Mouse (Mus musculus): ENCODE measurements at regions not wholly inside any gene's neighbourhood (a gene's known extent, or its start where the extent isn't known, plus 50 kb on each side); places are given as distances from the start of the nearest gene placed in this dataset.

DNA sequence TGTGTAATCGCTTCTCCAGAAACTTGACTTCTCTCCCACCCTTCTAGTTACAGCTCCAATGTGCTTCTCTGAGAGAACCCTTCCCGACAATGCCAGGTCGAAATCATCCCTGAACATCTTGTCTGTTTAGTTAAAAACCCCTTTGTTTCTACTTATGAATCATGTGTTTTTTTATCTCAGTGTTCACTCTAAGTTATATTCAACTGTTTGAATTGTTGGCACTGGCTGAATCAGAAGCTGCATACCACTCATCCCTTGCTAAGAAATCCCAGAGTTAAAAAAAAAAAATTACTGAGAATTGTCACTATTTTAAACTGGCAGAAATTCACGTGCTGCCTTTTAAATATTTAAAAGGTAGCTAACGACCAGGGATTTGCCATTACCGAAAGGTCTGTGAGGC is 116.3 kb upstream of the Klf6 start:
- H3K4me2 ChIP-seq (ENCODE audit: low read length): no peak overlapping the region
- H3K27me3 ChIP-seq (ENCODE audit: control insufficient read depth, insufficient read depth, low read length): no peaks in the 10 kb centered on the region
- H3K4me3 ChIP-seq (replicated peaks; ENCODE audit: low read depth, low read length): no peak overlapping the region
- H3K9me3 ChIP-seq (ENCODE audit: control insufficient read depth, low read length): no peaks in the 10 kb centered on the region
- no peaks in the 10 kb centered on the region for H3K4me1 ChIP-seq (ENCODE audit: control insufficient read depth, insufficient read depth, low read length)
- H3K9ac ChIP-seq (replicated peaks; ENCODE audit: low read length): no peak overlapping the region
- no peaks in the 10 kb centered on the region for H3K36me3 ChIP-seq (ENCODE audit: control insufficient read depth, insufficient read depth, low read length)
- ATAC-seq (ENCODE audit: low FRiP score, low TSS enrichment) (no peak), DNase-seq (no peak)
- WGBS: 87% methylated on average over 6 of the region's 6 CpGs
- no peak overlapping the region for H3K27ac ChIP-seq (replicated peaks; ENCODE audit: low read depth, low read length)

- Histone ChIP-seq H3K9me3 (ENCODE audit: control insufficient read depth, low read length) (no peaks in the 10 kb centered on the region), H3K4me2 (ENCODE audit: low read length) (no peak overlapping the region), H3K27me3 (ENCODE audit: control insufficient read depth, insufficient read depth, low read length) (no peaks in the 10 kb centered on the region), H3K27ac (replicated peaks; ENCODE audit: low read depth, low read length) (no peak overlapping the region), H3K4me3 (replicated peaks; ENCODE audit: low read depth, low read length) (no peak overlapping the region), H3K36me3 (ENCODE audit: control insufficient read depth, insufficient read depth, low read length) (no peaks in the 10 kb centered on the region), H3K9ac (replicated peaks; ENCODE audit: low read length) (no peak overlapping the region), H3K4me1 (ENCODE audit: control insufficient read depth, insufficient read depth, low read length) (no peaks in the 10 kb centered on the region)
- ATAC-seq (ENCODE audit: low FRiP score, low TSS enrichment) (no peak), DNase-seq (no peak)
- 96% methylated on average over 3 of the region's 3 CpGs for WGBS
Measured at GRCm38 (mm10) chr13:5757176-5757575, 104.1 kb upstream of the Klf6 start.

- Histone ChIP-seq H3K9ac (replicated peaks; ENCODE audit: low read length) (no peak overlapping the region), H3K27me3 (ENCODE audit: control insufficient read depth, insufficient read depth, low read length) (no peaks in the 10 kb centered on the region), H3K4me3 (replicated peaks; ENCODE audit: low read depth, low read length) (no peak overlapping the region), H3K4me1 (ENCODE audit: control insufficient read depth, insufficient read depth, low read length) (no peaks in the 10 kb centered on the region), H3K27ac (replicated peaks; ENCODE audit: low read depth, low read length) (no peak overlapping the region), H3K36me3 (ENCODE audit: control insufficient read depth, insufficient read depth, low read length) (no peaks in the 10 kb centered on the region), H3K9me3 (ENCODE audit: control insufficient read depth, low read length) (no peaks in the 10 kb centered on the region), H3K4me2 (ENCODE audit: low read length) (no peak overlapping the region)
- 88% methylated on average over 1 of the region's 1 CpGs for WGBS
- ATAC-seq (ENCODE audit: low FRiP score, low TSS enrichment): no peak
- DNase-seq: no peak
Measured at GRCm38 (mm10) chr13:5757963-5758362, 103.3 kb upstream of the Klf6 start.

GRCm38 (mm10) chr13:5760030-5760429 is 101.3 kb upstream of the Klf6 start:
- DNase-seq: no peak
- H3K9me3 ChIP-seq (ENCODE audit: control insufficient read depth, low read length): no peaks in the 10 kb centered on the region
- H3K36me3 ChIP-seq (ENCODE audit: control insufficient read depth, insufficient read depth, low read length): no peaks in the 10 kb centered on the region
- H3K4me1 ChIP-seq (ENCODE audit: control insufficient read depth, insufficient read depth, low read length): no peaks in the 10 kb centered on the region
- no peak overlapping the region for H3K4me2 ChIP-seq (ENCODE audit: low read length)
- no peak overlapping the region for H3K9ac ChIP-seq (replicated peaks; ENCODE audit: low read length)
- no peak for ATAC-seq (ENCODE audit: low FRiP score, low TSS enrichment)
- no peak overlapping the region for H3K4me3 ChIP-seq (replicated peaks; ENCODE audit: low read depth, low read length)
- no peaks in the 10 kb centered on the region for H3K27me3 ChIP-seq (ENCODE audit: control insufficient read depth, insufficient read depth, low read length)
- H3K27ac ChIP-seq (replicated peaks; ENCODE audit: low read depth, low read length): no peak overlapping the region

GRCm38 (mm10) chr13:5766394-5766793 is 94.9 kb upstream of the Klf6 start:
- 86% methylated on average over 6 of the region's 6 CpGs for WGBS
- no peaks in the 10 kb centered on the region for H3K27me3 ChIP-seq (ENCODE audit: control insufficient read depth, insufficient read depth, low read length)
- H3K36me3 ChIP-seq (ENCODE audit: control insufficient read depth, insufficient read depth, low read length): no peaks in the 10 kb centered on the region
- H3K9me3 ChIP-seq (ENCODE audit: control insufficient read depth, low read length): no peaks in the 10 kb centered on the region
- no peak for ATAC-seq (ENCODE audit: low FRiP score, low TSS enrichment)
- no peak overlapping the region for H3K4me2 ChIP-seq (ENCODE audit: low read length)
- H3K4me3 ChIP-seq (replicated peaks; ENCODE audit: low read depth, low read length): no peak overlapping the region
- no peak overlapping the region for H3K9ac ChIP-seq (replicated peaks; ENCODE audit: low read length)
- H3K4me1 ChIP-seq (ENCODE audit: control insufficient read depth, insufficient read depth, low read length): no peaks in the 10 kb centered on the region
- no peak for DNase-seq
- H3K27ac ChIP-seq (replicated peaks; ENCODE audit: low read depth, low read length): no peak overlapping the region

- ATAC-seq (ENCODE audit: low FRiP score, low TSS enrichment) (no peak), DNase-seq (no peak)
- no peak overlapping the region for H3K4me2 ChIP-seq (ENCODE audit: low read length)
- H3K27me3 ChIP-seq (ENCODE audit: control insufficient read depth, insufficient read depth, low read length): no peaks in the 10 kb centered on the region
- no peaks in the 10 kb centered on the region for H3K9me3 ChIP-seq (ENCODE audit: control insufficient read depth, low read length)
- 85% methylated on average over 1 of the region's 1 CpGs for WGBS
- H3K4me1 ChIP-seq (ENCODE audit: control insufficient read depth, insufficient read depth, low read length): no peaks in the 10 kb centered on the region
- no peaks in the 10 kb centered on the region for H3K36me3 ChIP-seq (ENCODE audit: control insufficient read depth, insufficient read depth, low read length)
- no peak overlapping the region for H3K9ac ChIP-seq (replicated peaks; ENCODE audit: low read length)
- no peak overlapping the region for H3K4me3 ChIP-seq (replicated peaks; ENCODE audit: low read depth, low read length)
- H3K27ac ChIP-seq (replicated peaks; ENCODE audit: low read depth, low read length): no peak overlapping the region
Measured at GRCm38 (mm10) chr13:5767202-5767601, 94.1 kb upstream of the Klf6 start.

- no peaks in the 10 kb centered on the region for H3K4me1 ChIP-seq (ENCODE audit: control insufficient read depth, insufficient read depth, low read length)
- H3K9me3 ChIP-seq (ENCODE audit: control insufficient read depth, low read length): no peaks in the 10 kb centered on the region
- H3K27ac ChIP-seq (replicated peaks; ENCODE audit: low read depth, low read length): no peak overlapping the region
- no peak for ATAC-seq (ENCODE audit: low FRiP score, low TSS enrichment)
- H3K4me2 ChIP-seq (ENCODE audit: low read length): no peak overlapping the region
- no peak overlapping the region for H3K9ac ChIP-seq (replicated peaks; ENCODE audit: low read length)
- no peak for DNase-seq
- H3K36me3 ChIP-seq (ENCODE audit: control insufficient read depth, insufficient read depth, low read length): no peaks in the 10 kb centered on the region
- no peak overlapping the region for H3K4me3 ChIP-seq (replicated peaks; ENCODE audit: low read depth, low read length)
- H3K27me3 ChIP-seq (ENCODE audit: control insufficient read depth, insufficient read depth, low read length): no peaks in the 10 kb centered on the region
- 94% methylated on average over 2 of the region's 2 CpGs for whole genome bisulfite sequencing
Measured at GRCm38 (mm10) chr13:5768699-5769098, 92.6 kb upstream of the Klf6 start.

- WGBS: 89% methylated on average over 7 of the region's 7 CpGs
- Histone ChIP-seq H3K4me1 (ENCODE audit: control insufficient read depth, insufficient read depth, low read length) (no peaks in the 10 kb centered on the region), H3K4me2 (ENCODE audit: low read length) (no peak overlapping the region), H3K9me3 (ENCODE audit: control insufficient read depth, low read length) (no peaks in the 10 kb centered on the region), H3K9ac (replicated peaks; ENCODE audit: low read length) (no peak overlapping the region), H3K36me3 (ENCODE audit: control insufficient read depth, insufficient read depth, low read length) (no peaks in the 10 kb centered on the region), H3K27me3 (ENCODE audit: control insufficient read depth, insufficient read depth, low read length) (no peaks in the 10 kb centered on the region), H3K4me3 (replicated peaks; ENCODE audit: low read depth, low read length) (no peak overlapping the region), H3K27ac (replicated peaks; ENCODE audit: low read depth, low read length) (no peak overlapping the region)
- DNase-seq: no peak
- no peak for ATAC-seq (ENCODE audit: low FRiP score, low TSS enrichment)
Measured at GRCm38 (mm10) chr13:5769283-5770260, 91.7 kb upstream of the Klf6 start.

- H3K27me3 ChIP-seq (ENCODE audit: control insufficient read depth, insufficient read depth, low read length): no peaks in the 10 kb centered on the region
- no peak overlapping the region for H3K9ac ChIP-seq (replicated peaks; ENCODE audit: low read length)
- 94% methylated on average over 3 of the region's 3 CpGs for WGBS
- H3K36me3 ChIP-seq (ENCODE audit: control insufficient read depth, insufficient read depth, low read length): no peaks in the 10 kb centered on the region
- ATAC-seq (ENCODE audit: low FRiP score, low TSS enrichment) (no peak), DNase-seq (no peak)
- H3K4me1 ChIP-seq (ENCODE audit: control insufficient read depth, insufficient read depth, low read length): no peaks in the 10 kb centered on the region
- no peak overlapping the region for H3K4me2 ChIP-seq (ENCODE audit: low read length)
- no peak overlapping the region for H3K27ac ChIP-seq (replicated peaks; ENCODE audit: low read depth, low read length)
- H3K4me3 ChIP-seq (replicated peaks; ENCODE audit: low read depth, low read length): no peak overlapping the region
- no peaks in the 10 kb centered on the region for H3K9me3 ChIP-seq (ENCODE audit: control insufficient read depth, low read length)
Measured at GRCm38 (mm10) chr13:5773811-5774210, 87.5 kb upstream of the Klf6 start.

Measured in midbrain, embryonic 14.5 days (tissue).